Mouse (Mus musculus) naive thymus-derived CD4-positive, alpha-beta T cell, adult 5 months (primary cell): ENCODE results near the gene Arhgef7. TPM values are rescaled to one million over a fixed set of nuclear protein-coding genes. Genes with fewer than 3 reads are reported as not detected.

Experiments used
- polyA plus RNA-seq: library from polyadenylated mRNA; unstranded; fragments of 100-300 nt; shearing (Covaris generic); gene quantifications from one replicate; pipeline ENCODE4 v1.2.1, GENCODE M21; 2017

The Arhgef7 gene
- 20.5 TPM for polyA plus RNA-seq

GRCm38 (mm10) chr8:11727651-11728481 is at the start of gene Arhgef7:
Gene Arhgef7 (plus strand): TSS chr8:11727721.

GRCm38 (mm10) chr8:11701033-11701362 is 26.5 kb upstream of the Arhgef7 start, which contains the start of gene 1700016D06Rik:
Gene 1700016D06Rik (minus strand): TSS chr8:11701063.

DNA sequence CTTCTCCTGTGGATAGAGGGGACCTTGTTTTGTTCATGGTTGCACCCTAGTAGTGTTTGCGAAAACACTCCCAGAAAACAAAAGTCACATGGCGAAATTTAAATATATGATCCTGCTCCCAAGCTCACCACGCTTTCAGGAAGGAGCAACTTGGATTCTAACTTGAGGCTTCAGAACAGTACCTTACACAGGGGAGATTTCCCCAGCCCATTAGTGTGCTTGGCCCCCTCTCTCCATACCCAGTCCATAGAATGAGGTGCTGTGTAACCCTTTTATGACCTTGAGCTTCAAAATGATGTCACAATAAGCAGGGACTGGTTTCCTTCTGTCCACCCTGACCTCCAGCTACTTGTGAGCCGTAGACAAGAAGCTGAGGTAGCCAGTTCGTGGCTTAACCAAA is 112.7 kb downstream of the Arhgef7 start, which contains the start of gene Tex29:
TSS of gene Tex29 (plus strand) at position 301 of the 400 bp plus-strand sequence.

Other genes with a start within 250 kb of the Arhgef7 start
- gene Rab20, start 249.0 kb upstream of the Arhgef7 start, polyA plus RNA-seq: 26.9 TPM
- gene Naxd, start 230.2 kb upstream of the Arhgef7 start, polyA plus RNA-seq: 39.4 TPM
- 43.3 TPM for gene Cars2, start 176.9 kb upstream of the Arhgef7 start, polyA plus RNA-seq
- gene Ing1, start 172.2 kb upstream of the Arhgef7 start, polyA plus RNA-seq: 71.1 TPM
- 145 TPM for gene Ankrd10, start 92.0 kb upstream of the Arhgef7 start, polyA plus RNA-seq
- not detected for gene 1700016D06Rik, start 26.7 kb upstream of the Arhgef7 start, polyA plus RNA-seq
- gene Tex29, start 112.8 kb downstream of the Arhgef7 start, polyA plus RNA-seq: not detected